Mouse (Mus musculus) stomach, embryonic 16.5 days (tissue): ENCODE measurements at regions not wholly inside any gene's neighbourhood (a gene's known extent, or its start where the extent isn't known, plus 50 kb on each side); places are given as distances from the start of the nearest gene placed in this dataset.

Experiments
- ATAC-seq: fragments of 200-750 bp; cut with Nextera tagmentation; 2 replicates; pipeline ENCODE4 v1.8.0; 2017; ENCODE audit warnings: moderate number of reproducible peaks, moderate TSS enrichment; ENCODE audit not compliant: insufficient read depth, low FRiP score
- H3K27ac ChIP-seq: fragments of 300-500 bp; sonication (generic); 2 replicates; pipeline ENCODE4 v1.5.1; 2014; ENCODE audit warnings: low read length
- H3K27me3 ChIP-seq: fragments of 300-500 bp; sonication (generic); 2 replicates; pipeline ENCODE4 v1.6.1; 2014; ENCODE audit warnings: low read length, control low read depth, mixed read lengths; ENCODE audit not compliant: control insufficient read depth, insufficient read depth
- H3K36me3 ChIP-seq: fragments of 300-500 bp; sonication (generic); 2 replicates; pipeline ENCODE4 v1.6.1; 2014; ENCODE audit warnings: low read length; ENCODE audit not compliant: control insufficient read depth, insufficient read depth
- H3K4me1 ChIP-seq: fragments of 300-500 bp; sonication (generic); 2 replicates; pipeline ENCODE4 v1.6.1; 2014; ENCODE audit warnings: low read length, control low read depth, mixed read lengths; ENCODE audit not compliant: control insufficient read depth, insufficient read depth
- H3K4me2 ChIP-seq: fragments of 300-500 bp; sonication (generic); 2 replicates; pipeline ENCODE4 v1.6.1; 2014; ENCODE audit warnings: low read depth, low read length, mixed read lengths
- H3K4me3 ChIP-seq: fragments of 300-500 bp; sonication (generic); replicated peaks from 2 replicates; pipeline ENCODE4 v1.5.1; 2014; ENCODE audit warnings: mild to moderate bottlenecking, low read length
- H3K9ac ChIP-seq: fragments of 300-500 bp; sonication (generic); 2 replicates; pipeline ENCODE4 v1.6.1; 2014; ENCODE audit warnings: low read length
- H3K9me3 ChIP-seq: fragments of 300-500 bp; sonication (generic); replicated peaks from 2 replicates; pipeline ENCODE4 v1.6.1; 2016; ENCODE audit warnings: low read length, control low read depth; ENCODE audit not compliant: control insufficient read depth
- WGBS: fragments of 180-500 bp; shearing (Covaris S2); extraction: QIAGEN DNeasy Blood & Tissue Kit; methylation state at CpG from one replicate; pipeline ENCODE4 v1.1.7; 2014; 5-methylcytosine and 5-hydroxymethylcytosine counted together

DNA sequence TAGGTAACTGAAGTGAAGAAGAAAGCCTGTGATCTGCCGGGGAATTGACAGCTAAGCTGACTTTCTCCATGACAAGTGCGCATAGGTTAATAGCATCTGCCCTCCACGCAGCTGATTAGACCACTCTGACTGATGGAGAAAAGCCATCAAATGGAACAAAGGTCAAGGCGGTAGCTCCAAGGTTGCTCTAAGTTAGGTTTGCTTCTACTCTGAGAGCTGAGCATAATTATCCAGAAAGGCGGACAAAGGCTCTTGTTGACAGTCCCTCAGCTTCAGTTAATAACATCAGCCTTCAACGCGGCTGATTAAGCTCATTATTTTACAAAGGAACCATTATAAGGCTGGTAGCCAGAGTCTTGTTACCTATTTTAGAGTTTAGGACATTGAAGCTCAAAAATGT is 54.0 kb upstream of the Enpep start:
- no peak overlapping the region for H3K4me2 ChIP-seq
- H3K4me1 ChIP-seq = no peaks in the 10 kb centered on the region
- H3K36me3 ChIP-seq = no peaks in the 10 kb centered on the region
- H3K27me3 ChIP-seq = no peaks in the 10 kb centered on the region
- WGBS = 47% methylated on average over 7 of the region's 7 CpGs
- no peak overlapping the region for H3K4me3 ChIP-seq
- H3K9ac ChIP-seq = no peak overlapping the region
- H3K9me3 ChIP-seq = no peaks in the 10 kb centered on the region
- H3K27ac ChIP-seq = no peak overlapping the region
- ATAC-seq = no peak

DNA sequence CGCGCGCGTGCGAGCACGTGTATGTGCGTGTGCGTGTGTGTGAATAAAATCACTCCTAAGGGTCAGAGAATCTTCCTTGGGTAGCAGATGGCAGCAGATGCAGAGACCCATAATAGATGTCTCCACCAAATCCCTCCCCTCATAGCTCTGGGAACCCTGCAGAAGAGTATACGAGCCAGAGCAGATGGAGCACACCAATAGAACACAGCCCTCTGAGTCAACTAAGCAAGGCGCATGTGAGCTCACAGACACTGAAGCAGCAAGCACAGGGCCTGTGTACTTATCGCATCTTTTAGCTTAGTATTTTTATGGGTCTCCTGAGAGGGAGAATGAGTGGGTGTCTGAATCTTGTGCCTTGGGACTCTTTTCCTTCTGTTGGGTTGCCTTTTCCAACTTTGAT is 58.0 kb upstream of the Enpep start:
- Histone ChIP-seq H3K36me3 (no peaks in the 10 kb centered on the region), H3K4me3 (no peak overlapping the region), H3K9ac (no peak overlapping the region), H3K9me3 (no peaks in the 10 kb centered on the region), H3K27me3 (no peaks in the 10 kb centered on the region), H3K4me1 (no peaks in the 10 kb centered on the region), H3K4me2 (no peak overlapping the region), H3K27ac (no peak overlapping the region)
- no peak for ATAC-seq
- 92% methylated on average over 11 of the region's 11 CpGs for WGBS

DNA sequence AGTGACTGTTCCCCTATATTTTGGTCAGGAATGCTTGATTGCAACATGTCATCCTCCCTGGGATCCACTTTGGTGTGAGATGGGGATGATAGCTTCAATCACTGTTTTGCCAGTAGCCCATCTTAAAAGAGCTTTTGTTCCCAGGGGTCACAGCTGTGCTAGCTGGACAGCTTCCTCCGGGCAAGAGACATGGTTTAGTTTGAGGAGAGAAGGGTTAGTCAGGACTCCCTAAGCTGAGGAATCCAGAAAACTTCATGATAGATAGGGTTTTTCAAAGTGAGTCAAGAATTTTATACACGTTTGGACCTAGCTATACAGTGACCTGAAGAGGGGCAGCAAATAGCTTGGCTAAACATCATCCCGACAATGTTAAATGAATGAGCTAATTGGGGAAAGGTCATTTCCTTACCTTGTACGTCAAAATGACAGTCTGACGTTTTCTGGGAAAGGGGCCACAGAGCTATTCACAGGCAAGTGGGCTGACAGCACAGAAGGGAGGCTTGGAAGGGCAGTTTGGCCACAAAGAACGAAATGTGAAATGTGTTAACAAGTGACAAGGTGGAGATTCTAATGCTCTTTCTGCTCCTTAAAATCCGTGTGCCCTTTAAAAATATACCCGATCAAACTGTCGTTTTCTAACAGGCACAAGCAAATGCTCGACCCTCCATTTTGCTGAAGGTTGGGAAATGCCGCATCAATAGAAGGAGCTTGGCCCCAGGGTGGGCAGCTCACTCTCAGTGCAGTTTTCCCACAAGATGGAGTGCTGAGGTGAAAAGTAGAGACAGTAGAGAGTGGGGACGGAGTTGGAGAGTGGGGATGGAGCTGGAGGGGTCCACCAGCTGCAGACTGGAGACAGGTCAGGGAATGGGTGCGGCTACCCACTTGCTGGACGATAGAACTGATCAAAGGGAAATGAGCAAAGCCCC is 59.6 kb upstream of the Enpep start:
- Histone ChIP-seq H3K4me1 (no peaks in the 10 kb centered on the region), H3K4me2 (no peak overlapping the region), H3K9ac (no peak overlapping the region), H3K4me3 (no peak overlapping the region), H3K36me3 (no peaks in the 10 kb centered on the region), H3K27ac (no peak overlapping the region), H3K9me3 (no peaks in the 10 kb centered on the region), H3K27me3 (no peaks in the 10 kb centered on the region)
- no peak for ATAC-seq
- WGBS = 45% methylated on average over 14 of the region's 14 CpGs

GRCm38 (mm10) chr3:129392814-129393804 is 60.6 kb upstream of the Enpep start:
- no peak overlapping the region for H3K9ac ChIP-seq
- H3K27me3 ChIP-seq = no peaks in the 10 kb centered on the region
- H3K27ac ChIP-seq = no peak overlapping the region
- no peaks in the 10 kb centered on the region for H3K4me1 ChIP-seq
- WGBS = 82% methylated on average over 23 of the region's 23 CpGs
- H3K4me3 ChIP-seq = no peak overlapping the region
- no peaks in the 10 kb centered on the region for H3K9me3 ChIP-seq
- H3K4me2 ChIP-seq = no peak overlapping the region
- H3K36me3 ChIP-seq = no peaks in the 10 kb centered on the region
- no peak for ATAC-seq

DNA sequence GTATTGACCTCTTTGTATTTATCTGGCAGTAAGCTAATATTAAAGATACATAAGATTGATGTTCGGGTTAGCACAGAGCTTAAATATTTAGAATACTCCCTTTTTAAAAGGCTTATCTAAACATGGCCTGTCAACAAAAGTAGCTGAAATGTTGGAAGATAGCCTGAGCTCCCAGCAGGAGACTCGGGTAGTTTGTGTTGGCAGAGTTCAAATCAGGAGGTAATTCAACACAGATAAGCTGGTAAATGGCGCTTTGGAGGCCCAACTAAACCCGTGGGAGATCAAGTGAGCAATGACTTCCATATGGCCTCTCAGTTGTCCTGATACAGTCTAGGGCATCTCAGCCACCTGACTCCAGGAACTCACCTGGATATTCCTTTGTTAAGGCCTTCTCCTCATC is 65.0 kb upstream of the Enpep start:
- 21% methylated on average over 4 of the region's 4 CpGs for WGBS
- H3K9ac ChIP-seq = no peak overlapping the region
- ATAC-seq = no peak
- no peak overlapping the region for H3K27ac ChIP-seq
- H3K9me3 ChIP-seq = no peaks in the 10 kb centered on the region; the same call in 1 of the 2 replicates
- no peak overlapping the region for H3K4me3 ChIP-seq
- no peak overlapping the region for H3K4me2 ChIP-seq
- no peaks in the 10 kb centered on the region for H3K4me1 ChIP-seq
- H3K36me3 ChIP-seq = no peaks in the 10 kb centered on the region
- no peaks in the 10 kb centered on the region for H3K27me3 ChIP-seq

- Histone ChIP-seq H3K27me3 (no peaks in the 10 kb centered on the region), H3K9ac (no peak overlapping the region), H3K9me3 (no peaks in the 10 kb centered on the region; the same call in 1 of the 2 replicates), H3K36me3 (no peaks in the 10 kb centered on the region), H3K4me3 (no peak overlapping the region), H3K4me2 (no peak overlapping the region), H3K27ac (no peak overlapping the region), H3K4me1 (no peaks in the 10 kb centered on the region)
- no peak for ATAC-seq
- WGBS = 84% methylated on average over 12 of the region's 12 CpGs
These were observed 67.8 kb upstream of the Enpep start for GRCm38 (mm10) chr3:129400092-129400924.

DNA sequence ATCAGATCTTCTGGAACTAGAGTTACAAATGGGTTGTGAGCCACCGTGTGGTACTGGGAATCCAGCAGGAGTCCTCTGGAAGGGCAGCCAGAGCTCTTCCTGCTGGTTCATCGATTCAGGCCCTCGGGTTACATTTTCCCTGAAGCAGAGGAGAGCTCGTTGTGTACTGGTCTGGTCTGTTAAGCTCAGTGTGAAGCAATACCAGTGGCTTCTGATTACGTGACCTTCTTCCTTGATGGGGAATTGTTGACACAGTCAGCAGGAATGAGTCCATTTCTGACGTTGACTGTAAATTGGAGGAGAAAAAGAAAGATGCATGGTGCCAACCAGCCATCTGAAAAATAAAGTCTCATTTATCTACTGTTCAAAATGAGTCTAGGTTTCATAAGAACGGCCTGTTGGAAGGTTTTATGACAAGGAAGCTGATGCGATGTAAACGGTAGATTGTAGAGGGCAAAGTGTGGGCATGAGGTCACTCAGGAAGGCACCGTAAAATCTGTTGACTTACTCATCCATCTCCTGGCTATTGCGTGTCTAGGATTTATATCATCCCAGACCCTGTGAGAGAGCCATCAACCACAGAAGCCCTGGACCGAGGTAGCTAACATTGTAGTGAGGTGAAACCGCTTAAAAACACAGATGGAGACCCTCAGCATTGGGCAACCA is 79.0 kb upstream of the Enpep start:
- Histone ChIP-seq H3K4me1 (no peaks in the 10 kb centered on the region), H3K27me3 (no peaks in the 10 kb centered on the region), H3K9ac (no peak overlapping the region), H3K4me2 (no peak overlapping the region), H3K4me3 (no peak overlapping the region), H3K36me3 (no peaks in the 10 kb centered on the region), H3K27ac (no peak overlapping the region), H3K9me3 (no peaks in the 10 kb centered on the region)
- 84% methylated on average over 13 of the region's 13 CpGs for whole genome bisulfite sequencing
- no peak for ATAC-seq

DNA sequence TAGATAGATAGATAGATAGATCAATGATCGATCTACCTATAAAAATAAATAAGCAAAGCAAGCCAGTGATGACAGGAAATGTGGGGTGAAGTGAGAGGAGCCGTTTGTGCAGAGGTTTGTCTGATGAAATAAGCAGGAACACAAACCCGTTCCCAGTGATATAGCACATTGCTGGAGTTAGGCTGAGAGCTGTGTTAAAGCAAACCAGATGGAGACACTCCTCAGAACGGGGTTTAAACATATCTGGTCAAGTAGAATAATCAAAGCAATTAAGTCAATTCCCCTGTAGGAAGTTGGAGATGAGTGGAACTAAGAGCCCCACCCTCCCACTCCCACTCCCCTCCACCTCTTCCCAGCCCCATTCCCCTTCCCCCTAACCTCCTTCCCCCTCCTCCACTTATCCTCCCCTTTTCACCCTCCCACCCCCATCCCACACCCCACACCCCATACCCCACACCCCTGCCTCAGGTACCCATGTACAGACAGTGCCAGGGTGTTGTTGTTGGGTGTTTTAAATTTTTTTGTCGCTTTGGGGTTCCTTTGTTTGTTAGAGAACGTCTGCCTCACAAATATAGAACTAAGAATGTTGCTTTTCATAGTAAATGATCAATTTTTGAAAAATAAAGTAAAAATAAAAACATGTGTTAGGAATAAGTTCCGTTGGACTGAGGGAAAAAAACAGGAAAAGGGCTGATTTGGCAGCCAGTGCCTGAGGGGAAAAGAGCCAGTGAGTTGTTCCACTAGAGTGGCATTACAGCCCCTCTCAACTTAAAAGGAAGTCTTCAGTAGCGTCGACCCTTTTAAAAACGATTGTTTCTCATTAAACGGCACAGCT is 79.8 kb upstream of the Enpep start:
- H3K27ac ChIP-seq = no peak overlapping the region
- 67% methylated on average over 11 of the region's 11 CpGs for WGBS

More for the DNA sequence above, 79.8 kb upstream of the Enpep start:
- H3K36me3 ChIP-seq = no peaks in the 10 kb centered on the region
- H3K4me3 ChIP-seq = no peak overlapping the region
- no peaks in the 10 kb centered on the region for H3K27me3 ChIP-seq
- no peaks in the 10 kb centered on the region for H3K9me3 ChIP-seq
- no peak overlapping the region for H3K9ac ChIP-seq
- no peak overlapping the region for H3K4me2 ChIP-seq
- no peak for ATAC-seq
- no peaks in the 10 kb centered on the region for H3K4me1 ChIP-seq
